Mouse (Mus musculus) intestine, postnatal 0 days (tissue): ENCODE results near the gene Tmco4. TPM values are rescaled to one million over a fixed set of nuclear protein-coding genes. Genes with fewer than 3 reads are reported as not detected.

Experiments used
- ATAC-seq: fragments of 200-750 bp; cut with Nextera tagmentation; 2 replicates; pipeline ENCODE4 v1.8.0; 2017; ENCODE audit warnings: mild to moderate bottlenecking, moderate TSS enrichment, moderate library complexity
- H3K27ac ChIP-seq: fragments of 300-500 bp; sonication (generic); 2 replicates; pipeline ENCODE4 v1.5.1; 2014; ENCODE audit warnings: mild to moderate bottlenecking, low read depth, low read length, moderate library complexity
- H3K27me3 ChIP-seq: fragments of 300-500 bp; sonication (generic); replicated peaks from 2 replicates; pipeline ENCODE4 v1.6.1; 2014; ENCODE audit warnings: low read length, mixed read lengths; ENCODE audit not compliant: control insufficient read depth, insufficient read depth
- H3K36me3 ChIP-seq: fragments of 300-500 bp; sonication (generic); 2 replicates; pipeline ENCODE4 v1.6.1; 2014; ENCODE audit warnings: mild to moderate bottlenecking, moderate library complexity; ENCODE audit not compliant: control insufficient read depth, insufficient read depth
- H3K4me1 ChIP-seq: fragments of 300-500 bp; sonication (generic); replicated peaks from 2 replicates; pipeline ENCODE4 v1.6.1; 2014; ENCODE audit warnings: antibody characterized with exemption, low read length, mixed read lengths; ENCODE audit not compliant: control insufficient read depth, insufficient read depth
- H3K4me2 ChIP-seq: fragments of 300-500 bp; sonication (generic); replicated peaks from 2 replicates; pipeline ENCODE4 v1.6.1; 2014; ENCODE audit warnings: low read depth, mild to moderate bottlenecking, moderate library complexity
- H3K4me3 ChIP-seq: fragments of 300-500 bp; sonication (generic); 2 replicates; pipeline ENCODE4 v1.5.1; 2014; ENCODE audit warnings: low read depth, low read length
- H3K9ac ChIP-seq: fragments of 300-500 bp; sonication (generic); 2 replicates; pipeline ENCODE4 v1.6.1; 2014; ENCODE audit warnings: mild to moderate bottlenecking, low read depth, low read length
- H3K9me3 ChIP-seq: fragments of 300-500 bp; sonication (generic); 2 replicates; pipeline ENCODE4 v1.6.1; 2016; ENCODE audit warnings: mixed run types; ENCODE audit not compliant: control insufficient read depth
- CTCF ChIP-seq: sonication (generic); IDR thresholded peaks from 2 replicates; pipeline ENCODE4 v1.5.1; 2016; ENCODE audit warnings: low read depth, mild to moderate bottlenecking, control low read depth, antibody characterized with exemption, moderate library complexity
- WGBS: fragments of 180-500 bp; shearing (Covaris S2); extraction: QIAGEN DNeasy Blood & Tissue Kit; methylation state at CpG from one replicate; pipeline ENCODE4 v1.1.7; 2014; 5-methylcytosine and 5-hydroxymethylcytosine counted together
- polyA plus RNA-seq: library from polyadenylated mRNA; unstranded; fragments of >200 nt; fragmentation: Nextera tagmentation; extraction: Ambion mirVana; gene quantifications from 2 replicates; pipeline ENCODE4 v1.2.1, GENCODE M21; 2015

Tmco4 gene
- polyA plus RNA-seq, 1 experiment from 2014 or later: 11.0 TPM

- WGBS: 63% methylated on average over 6 of the region's 6 CpGs
- Histone ChIP-seq H3K36me3 (no peaks in the 10 kb centered on the region), H3K9ac (no peak overlapping the region), H3K4me3 (no peak overlapping the region), H3K27me3 (no peaks in the 10 kb centered on the region), H3K4me1 (peaks cover 7% of the 10 kb centered on the region), H3K9me3 (no peaks in the 10 kb centered on the region), H3K4me2 (no peak overlapping the region), H3K27ac (no peak overlapping the region)
- no peak for ATAC-seq
- TF ChIP-seq CTCF: no peak
These were observed 32.5 kb downstream of the Tmco4 start for GRCm38 (mm10) chr4:139005214-139005613.

GRCm38 (mm10) chr4:139007353-139007752, 34.7 kb downstream of the Tmco4 start:
- 0 out of 2 replicates have a peak, but pooled peaks cover 3% of the 10 kb centered on the region for H3K36me3 ChIP-seq
- no peak for TF ChIP-seq CTCF
- ATAC-seq: no peak
- H3K9ac ChIP-seq: no peak overlapping the region
- no peak overlapping the region for H3K4me3 ChIP-seq
- H3K27me3 ChIP-seq: no peaks in the 10 kb centered on the region
- WGBS: 42% methylated on average over 3 of the region's 3 CpGs
- H3K4me1 ChIP-seq: peaks cover 2% of the 10 kb centered on the region
- no peaks in the 10 kb centered on the region for H3K9me3 ChIP-seq
- H3K27ac ChIP-seq: peak overlapping the region; percentile 73
- no peak overlapping the region for H3K4me2 ChIP-seq

- H3K4me2 ChIP-seq: no peak overlapping the region
- H3K4me1 ChIP-seq: peaks cover 2% of the 10 kb centered on the region
- no peak overlapping the region for H3K9ac ChIP-seq
- ATAC-seq: peak; percentile 53
- H3K4me3 ChIP-seq: no peak overlapping the region
- H3K27me3 ChIP-seq: no peaks in the 10 kb centered on the region
- H3K36me3 ChIP-seq: peaks cover 10% of the 10 kb centered on the region; the same call in 1 of the 2 replicates
- WGBS: 31% methylated on average over 6 of the region's 6 CpGs
- peak overlapping the region; percentile 73 for H3K27ac ChIP-seq
- no peak for TF ChIP-seq CTCF
- no peaks in the 10 kb centered on the region for H3K9me3 ChIP-seq
These were observed 35.4 kb downstream of the Tmco4 start for GRCm38 (mm10) chr4:139007981-139008536.

GRCm38 (mm10) chr4:139011201-139011702, 38.6 kb downstream of the Tmco4 start:
- Histone ChIP-seq H3K4me3 (no peak overlapping the region), H3K9me3 (0 out of 2 replicates have a peak, but pooled peaks cover 4% of the 10 kb centered on the region), H3K4me2 (no peak overlapping the region), H3K9ac (no peak overlapping the region), H3K36me3 (peaks cover 12% of the 10 kb centered on the region; the same call in 1 of the 2 replicates), H3K27me3 (no peaks in the 10 kb centered on the region), H3K4me1 (no peaks in the 10 kb centered on the region; the same call in 1 of the 2 replicates), H3K27ac (no peak overlapping the region)
- WGBS: 66% methylated on average over 13 of the region's 13 CpGs
- no peak; the same call in 1 of the 2 replicates for ATAC-seq
- no peak for TF ChIP-seq CTCF

GRCm38 (mm10) chr4:139013281-139013680, 40.6 kb downstream of the Tmco4 start:
- TF ChIP-seq CTCF: no peak
- Histone ChIP-seq H3K9ac (no peak overlapping the region), H3K27ac (no peak overlapping the region), H3K9me3 (0 out of 2 replicates have a peak, but pooled peaks cover 4% of the 10 kb centered on the region), H3K4me1 (0 out of 2 replicates have a peak, but pooled peaks cover 4% of the 10 kb centered on the region), H3K27me3 (no peaks in the 10 kb centered on the region), H3K4me3 (no peak overlapping the region), H3K4me2 (no peak overlapping the region), H3K36me3 (peaks cover 12% of the 10 kb centered on the region; the same call in 1 of the 2 replicates)
- ATAC-seq: no peak
- 81% methylated on average over 11 of the region's 11 CpGs for WGBS

- Histone ChIP-seq H3K9ac (no peak overlapping the region), H3K4me3 (no peak overlapping the region), H3K4me1 (0 out of 2 replicates have a peak, but pooled peaks cover 4% of the 10 kb centered on the region), H3K27ac (no peak overlapping the region), H3K36me3 (peaks cover 12% of the 10 kb centered on the region; the same call in 1 of the 2 replicates), H3K9me3 (0 out of 2 replicates have a peak, but pooled peaks cover 4% of the 10 kb centered on the region), H3K4me2 (no peak overlapping the region), H3K27me3 (no peaks in the 10 kb centered on the region)
- TF ChIP-seq CTCF: peak; percentile 67
- WGBS: 84% methylated on average over 6 of the region's 6 CpGs
- no peak for ATAC-seq
These were observed 42.1 kb downstream of the Tmco4 start for GRCm38 (mm10) chr4:139014793-139015192.
